Mouse (Mus musculus) heart, adult 2 months (tissue): ENCODE measurements at regions not wholly inside any gene's neighbourhood (a gene's known extent, or its start where the extent isn't known, plus 50 kb on each side); places are given as distances from the start of the nearest gene placed in this dataset.

Experiments
- CTCF ChIP-seq: fragments of 200-600 bp; IDR thresholded peaks from 2 replicates; pipeline ENCODE4 v1.8.1; 2022; ENCODE audit warnings: antibody characterized with exemption, mild to moderate bottlenecking, moderate library complexity
- EP300 ChIP-seq: fragments of 200-500 bp; IDR thresholded peaks from 2 replicates; pipeline ENCODE4 v1.6.1; 2011; ENCODE audit warnings: low read depth, low read length, control low read depth; ENCODE audit not compliant: insufficient read depth
- POLR2A ChIP-seq: fragments of 200-500 bp; IDR thresholded peaks from 2 replicates; pipeline ENCODE4 v1.6.1; 2011; ENCODE audit warnings: mild to moderate bottlenecking, low read depth, low read length, control low read depth; ENCODE audit not compliant: insufficient read depth

DNA sequence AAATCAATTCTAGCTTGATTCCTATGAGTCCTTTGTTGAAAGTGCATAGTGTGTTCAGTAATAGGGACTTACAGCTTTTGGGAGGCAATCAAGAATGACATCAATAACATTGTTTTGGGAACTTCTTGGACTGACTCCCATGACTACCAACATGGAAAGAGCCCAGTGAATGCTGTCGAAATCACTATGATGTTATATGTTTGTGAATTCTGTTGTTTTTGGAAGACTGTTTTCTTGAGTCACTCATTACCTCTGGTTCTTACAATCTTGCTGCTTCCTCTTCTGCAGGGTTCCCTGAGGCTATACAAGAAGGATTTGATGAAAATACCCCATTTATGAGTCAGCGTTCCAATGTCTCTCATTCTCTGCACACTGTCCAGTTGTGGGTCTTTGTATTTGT lies 371.4 kb upstream of the Pdcd1 start:
- TF ChIP-seq CTCF, result no peak
- TF ChIP-seq POLR2A, result no peak
- no peak for TF ChIP-seq EP300
